Mouse (Mus musculus) heart, adult 2 months (tissue): Measurements from ENCODE around the gene Rae1. TPM values are rescaled to one million over a fixed set of nuclear protein-coding genes. Genes with fewer than 3 reads are reported as not detected.

Source experiments
- DNase-seq, 2 experiments: peaks; one replicate each; pipeline ENCODE4 v3.0.0; 2021
- H3K27ac ChIP-seq: fragments of 200-600 bp; 2 replicates; pipeline ENCODE4 v1.8.1; 2022
- H3K27me3 ChIP-seq: fragments of 200-500 bp; 2 replicates; pipeline ENCODE4 v1.6.1; 2012; ENCODE audit warnings: mild to moderate bottlenecking, low read length, inconsistent platforms, mixed read lengths; ENCODE audit not compliant: control insufficient read depth, insufficient read depth
- H3K36me3 ChIP-seq: fragments of 200-500 bp; 2 replicates; pipeline ENCODE4 v1.6.1; 2012; ENCODE audit warnings: low read length, inconsistent platforms; ENCODE audit not compliant: control insufficient read depth, insufficient read depth
- H3K4me1 ChIP-seq: fragments of 200-500 bp; 2 replicates; pipeline ENCODE4 v1.6.1; 2011; ENCODE audit warnings: low read length; ENCODE audit not compliant: control insufficient read depth, insufficient read depth
- H3K4me3 ChIP-seq: fragments of 200-600 bp; 2 replicates; pipeline ENCODE4 v1.8.1; 2022
- H3K79me2 ChIP-seq: fragments of 200-500 bp; replicated peaks from 2 replicates; pipeline ENCODE4 v1.6.1; 2012; ENCODE audit warnings: mild to moderate bottlenecking, inconsistent platforms, low read length, moderate library complexity, mixed read lengths; ENCODE audit not compliant: control insufficient read depth, insufficient read depth
- H3K9ac ChIP-seq: fragments of 200-500 bp; 2 replicates; pipeline ENCODE4 v1.6.1; 2012; ENCODE audit warnings: low read depth, mild to moderate bottlenecking, control low read depth, inconsistent platforms, low read length, mixed read lengths
- CTCF ChIP-seq: fragments of 200-600 bp; IDR thresholded peaks from 2 replicates; pipeline ENCODE4 v1.8.1; 2022; ENCODE audit warnings: antibody characterized with exemption, mild to moderate bottlenecking, moderate library complexity
- EP300 ChIP-seq: fragments of 200-500 bp; IDR thresholded peaks from 2 replicates; pipeline ENCODE4 v1.6.1; 2011; ENCODE audit warnings: low read depth, low read length, control low read depth; ENCODE audit not compliant: insufficient read depth
- POLR2A ChIP-seq: fragments of 200-500 bp; IDR thresholded peaks from 2 replicates; pipeline ENCODE4 v1.6.1; 2011; ENCODE audit warnings: mild to moderate bottlenecking, low read depth, low read length, control low read depth; ENCODE audit not compliant: insufficient read depth
- WGBS: fragments of 180-500 bp; shearing (Covaris S2); methylation state at CpG from one replicate; pipeline ENCODE4 v1.1.7; 2018; 5-methylcytosine and 5-hydroxymethylcytosine counted together
- intact Hi-C: fragments of 180-260 bp; cut with DNase I; formaldehyde crosslinking; loops from one replicate; pipeline ENCODE4 v1.15.1; 2025
- long read RNA-seq: library from polyadenylated mRNA; stranded (forward); transcript quantifications from one replicate; pipeline ENCODE4 v2.0.0, GENCODE M21; 2021
- polyA plus RNA-seq: library from polyadenylated mRNA; depleted of rRNA; stranded (reverse); fragments of >200 nt; gene quantifications from 2 replicates; pipeline ENCODE4 v1.2.3, GENCODE M21; 2012; rRNA removed
- total RNA-seq, 2 experiments: library from RNA; stranded (reverse); gene quantifications; 2 replicates each; pipeline ENCODE4 v1.2.3; 2021

The Rae1 gene
- total RNA-seq, result 10 to 100 TPM; 22.8 to 23.0 TPM
- polyA plus RNA-seq, result 27.8 and 44.8 TPM in 2 replicates
- long read RNA-seq, transcript Rae1-201 (12 exons, 1,742 nt), result major isoform, 37 of 43 reads
- long read RNA-seq, partial matches to known transcripts, result 2 of 43 reads
- long read RNA-seq, other reads (novel, unspliced or antisense), result 4 of 43 reads

GRCm38 (mm10) chr2:172999630-173000284 is at the start of gene Rae1:
Rae1 (plus strand) TSS chr2:173000117.
- Histone ChIP-seq H3K36me3 (no peaks in the 10 kb centered on the region), H3K27ac (peak within 1 kb of the TSS; percentile 82), H3K4me3 (peak within 1 kb of the TSS; percentile 76), H3K4me1 (peaks cover 8% of the 10 kb centered on the region), H3K9ac (peak within 1 kb of the TSS; percentile 84), H3K79me2 (0 out of 2 replicates have a peak, but pooled peaks cover 1% of the 10 kb centered on the region), H3K27me3 (no peaks in the 10 kb centered on the region)
- WGBS, result under 1% methylated on average over 45 of the region's 45 CpGs
- peak; percentile 98 to 100 for DNase-seq
- intact Hi-C loops, result loop anchor here (1.0 to 10.0 kb wide), 4 partner anchors 23 to 525 kb away; partner anchors contain the start of gene Fam209
- TF ChIP-seq POLR2A (peak; percentile 73), CTCF (peak; percentile 94), EP300 (peak; percentile 60; the same call in 1 of the 2 replicates)

DNA sequence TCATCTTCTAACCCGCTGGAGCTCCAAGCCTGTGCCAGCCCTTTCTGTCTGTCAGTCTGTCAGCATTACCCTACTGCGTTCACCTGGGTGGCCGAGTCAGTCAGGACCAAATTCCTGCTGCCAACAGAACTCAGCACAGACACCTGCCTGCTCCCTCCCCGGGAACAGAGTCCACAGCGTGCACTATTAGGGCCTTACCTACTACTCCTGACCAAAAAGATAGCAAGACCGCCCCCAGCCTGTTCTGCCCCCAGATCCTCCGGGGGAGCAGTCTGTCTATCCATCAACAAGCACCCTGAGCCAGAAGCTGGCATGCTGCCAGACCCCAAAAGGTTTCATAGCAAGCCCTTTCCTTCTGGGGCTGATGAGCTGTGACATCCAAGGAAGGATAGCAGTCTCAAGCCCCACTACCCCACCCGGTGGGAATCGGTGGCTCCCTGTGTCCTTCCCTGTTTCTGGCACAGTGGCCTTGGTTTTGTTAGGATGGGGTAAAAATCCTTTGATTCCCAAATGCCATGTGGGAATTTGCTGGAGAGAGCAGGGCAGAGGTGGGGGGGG is 49.7 kb upstream of the Rae1 start:
- no peak overlapping the region for H3K4me3 ChIP-seq
- no peaks in the 10 kb centered on the region for H3K4me1 ChIP-seq
- WGBS, result 68% methylated on average over 9 of the region's 9 CpGs
- no peak for TF ChIP-seq EP300
- TF ChIP-seq POLR2A, result no peak
- TF ChIP-seq CTCF, result no peak
- no peak overlapping the region for H3K9ac ChIP-seq
- no peak for DNase-seq
- intact Hi-C loops, result no loop called here
- H3K79me2 ChIP-seq, result no peaks in the 10 kb centered on the region
- no peak overlapping the region for H3K27ac ChIP-seq
- no peaks in the 10 kb centered on the region for H3K36me3 ChIP-seq
- no peaks in the 10 kb centered on the region for H3K27me3 ChIP-seq

DNA sequence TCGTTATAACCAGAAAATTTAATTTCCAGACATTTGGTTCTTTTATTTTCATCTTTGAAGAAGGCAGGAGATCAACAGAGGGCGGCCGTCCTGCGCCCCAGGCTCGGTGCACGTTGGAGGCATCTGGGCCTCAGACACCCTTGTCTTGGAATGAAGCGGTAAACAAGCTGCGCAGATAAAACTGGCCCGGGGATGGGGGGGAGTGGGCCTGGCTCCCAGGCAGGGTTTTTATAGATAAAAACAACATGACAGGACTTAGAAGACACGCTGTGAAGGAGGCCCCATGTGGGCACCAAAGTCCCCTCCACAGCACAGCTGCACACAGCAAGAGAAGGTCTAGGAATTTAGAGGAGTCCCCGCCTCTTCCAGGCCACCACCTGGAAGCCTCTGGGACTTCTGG is 49.2 kb upstream of the Rae1 start:
- Histone ChIP-seq H3K27ac (no peak overlapping the region), H3K4me3 (no peak overlapping the region), H3K27me3 (no peaks in the 10 kb centered on the region), H3K79me2 (no peaks in the 10 kb centered on the region), H3K36me3 (no peaks in the 10 kb centered on the region), H3K4me1 (no peaks in the 10 kb centered on the region), H3K9ac (no peak overlapping the region)
- TF ChIP-seq POLR2A (no peak), CTCF (no peak), EP300 (no peak)
- DNase-seq, result no peak
- WGBS, result 43% methylated on average over 11 of the region's 11 CpGs
- intact Hi-C loops, result no loop called here

DNA sequence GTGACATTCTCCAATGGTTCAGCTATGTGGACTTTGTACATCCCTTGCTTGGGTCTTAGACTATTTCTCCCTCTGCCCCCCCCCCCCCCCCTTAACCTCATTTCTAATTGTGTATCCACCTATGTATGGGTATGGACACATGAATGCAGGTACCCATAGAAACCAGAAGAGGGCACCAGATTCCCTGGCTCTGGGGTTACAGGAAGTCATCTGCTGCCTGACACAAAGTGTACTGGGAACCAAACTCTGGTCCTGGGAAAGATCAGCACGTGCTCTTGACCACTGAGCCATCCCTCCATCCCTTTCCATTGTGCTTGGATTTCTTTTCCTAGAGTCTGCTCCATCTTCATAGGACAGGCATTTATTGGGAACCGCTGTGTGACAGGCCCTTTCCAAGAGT is 47.9 kb upstream of the Rae1 start:
- TF ChIP-seq POLR2A, result no peak
- TF ChIP-seq CTCF, result no peak
- TF ChIP-seq EP300, result no peak
- no peak overlapping the region for H3K9ac ChIP-seq
- H3K79me2 ChIP-seq, result no peaks in the 10 kb centered on the region
- H3K27ac ChIP-seq, result no peak overlapping the region
- H3K4me3 ChIP-seq, result no peak overlapping the region
- no peaks in the 10 kb centered on the region for H3K36me3 ChIP-seq
- no peak for DNase-seq
- no peaks in the 10 kb centered on the region for H3K27me3 ChIP-seq
- WGBS, result 80% methylated on average over 2 of the region's 2 CpGs
- intact Hi-C loops, result no loop called here
- H3K4me1 ChIP-seq, result no peaks in the 10 kb centered on the region

DNA sequence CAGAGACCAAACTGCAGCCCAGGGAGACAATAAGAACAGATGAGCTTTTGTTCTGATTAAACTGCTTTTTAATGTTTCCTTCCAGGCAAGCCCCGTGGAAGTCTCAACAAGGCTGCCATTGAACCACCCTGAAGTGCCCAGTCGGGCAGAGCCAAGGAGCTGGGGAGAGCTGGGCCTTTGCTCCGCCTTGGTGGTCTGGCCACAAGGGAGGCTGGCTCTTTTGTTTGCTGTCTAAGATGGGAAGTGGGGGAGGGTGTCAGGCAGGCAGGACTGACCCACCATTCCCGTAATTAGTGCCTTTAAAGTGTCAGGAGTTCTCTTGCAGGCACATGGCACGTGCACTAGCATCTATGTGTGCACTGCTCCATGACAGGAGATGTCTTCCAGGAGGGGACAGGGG is 41.3 kb upstream of the Rae1 start:
- no peak for TF ChIP-seq EP300
- no peak for TF ChIP-seq POLR2A
- no peak for TF ChIP-seq CTCF
- H3K4me3 ChIP-seq, result no peak overlapping the region
- no peaks in the 10 kb centered on the region for H3K4me1 ChIP-seq
- no peaks in the 10 kb centered on the region for H3K27me3 ChIP-seq
- no peaks in the 10 kb centered on the region for H3K79me2 ChIP-seq
- intact Hi-C loops, result no loop called here
- no peak overlapping the region for H3K27ac ChIP-seq
- DNase-seq, result no peak
- H3K36me3 ChIP-seq, result no peaks in the 10 kb centered on the region
- 50% methylated on average over 5 of the region's 5 CpGs for WGBS
- no peak overlapping the region for H3K9ac ChIP-seq
